Mouse (Mus musculus) liver, adult 2 months (tissue): Measurements from ENCODE around the gene Chrm1.

Experiments
- CTCF ChIP-seq: fragments of 200-500 bp; IDR thresholded peaks from 2 replicates; pipeline ENCODE4 v1.5.1; 2011; ENCODE audit warnings: low read depth, low read length, control low read depth
- POLR2A ChIP-seq: fragments of 200-500 bp; IDR thresholded peaks from 2 replicates; pipeline ENCODE4 v1.6.1; 2011; ENCODE audit warnings: low read length, control low read depth; ENCODE audit not compliant: insufficient read depth; ENCODE audit errors: extremely low read depth

DNA sequence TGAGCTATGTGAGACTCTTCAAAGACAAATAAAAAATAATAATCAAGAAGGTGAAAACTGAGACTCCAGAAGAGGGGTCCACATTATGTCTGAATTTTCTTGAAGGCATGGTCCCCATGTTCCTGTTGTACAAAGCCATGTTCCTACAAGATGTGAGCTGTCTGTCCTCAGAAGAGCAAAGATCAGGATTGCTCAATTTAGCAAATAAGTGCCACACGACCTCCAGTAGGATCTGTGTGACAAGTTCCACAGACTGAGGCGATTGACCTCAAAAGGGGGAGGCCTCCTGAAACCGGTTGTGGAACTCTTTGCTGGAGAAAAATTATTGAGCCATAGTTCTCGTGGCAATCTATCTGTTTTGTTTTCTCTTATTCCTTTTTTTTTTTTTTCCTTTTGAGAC lies 47.3 kb upstream of the Chrm1 start:
- TF ChIP-seq POLR2A (no peak), CTCF (no peak)
